Comparison of ENCODE assay signal across 28 mouse cellular contexts in genomic region chr8:41950736-41951135, GRCm38 (mm10).
DNase-seq lines count a peak whose midpoint lies in the region; ATAC-seq and TF ChIP-seq lines count a peak whose summit lies in the region.
"Had no signal": no experiment of that assay in that cellular context is flagged by ENCODE, and none has a peak within 500 bp of the region (broad histone marks: within the 10 kb centered on the region; RNA-seq: fewer than 3 reads in every experiment).

No protein-coding gene starts in this region.

- TF ChIP-seq POLR2A in cerebellum, adult 2 months (IDR thresholded peaks at IDR 0.05; ENCODE audit: borderline replicate concordance, insufficient read depth, low read length) = no peak

- no peak for TF ChIP-seq CTCF in cerebellum, adult 2 months (IDR thresholded peaks at IDR 0.05; ENCODE audit: borderline replicate concordance, insufficient read depth, low read depth, low read length)

- no peak overlapping the region for H3K4me3 ChIP-seq in cerebellum, adult 2 months (replicated peaks; ENCODE audit: insufficient read depth, low read depth, low read length)
- H3K4me3 ChIP-seq in embryonic facial prominence, embryonic 14.5 days (ENCODE audit: low read depth, low read length) = no peak overlapping the region
- H3K4me3 ChIP-seq in embryonic facial prominence, embryonic 10.5 days = no peak overlapping the region
- H3K4me3 ChIP-seq: embryonic facial prominence, embryonic 12.5 days; heart, embryonic 10.5 days; heart, embryonic 15.5 days; hindbrain, embryonic 12.5 days; limb, embryonic 13.5 days; stomach, embryonic 15.5 days had no signal

- H3K4me1 ChIP-seq in cerebellum, adult 2 months (ENCODE audit: control insufficient read depth, insufficient read depth, low read length) = no peaks in the 10 kb centered on the region
- no peaks in the 10 kb centered on the region for H3K4me1 ChIP-seq in embryonic facial prominence, embryonic 14.5 days (ENCODE audit: control insufficient read depth, insufficient read depth, low read length)
- H3K4me1 ChIP-seq in embryonic facial prominence, embryonic 10.5 days = 0 out of 2 replicates have a peak, but pooled peaks cover 3% of the 10 kb centered on the region
- H3K4me1 ChIP-seq: embryonic facial prominence, embryonic 12.5 days; heart, embryonic 10.5 days; heart, embryonic 15.5 days; hindbrain, embryonic 12.5 days; stomach, embryonic 15.5 days had no signal

- no peak overlapping the region for H3K9ac ChIP-seq in embryonic facial prominence, embryonic 14.5 days (ENCODE audit: low read depth, low read length)
- H3K9ac ChIP-seq: embryonic facial prominence, embryonic 12.5 days; heart, embryonic 15.5 days; hindbrain, embryonic 12.5 days; limb, embryonic 13.5 days; stomach, embryonic 15.5 days had no signal

- ATAC-seq in embryonic facial prominence, embryonic 14.5 days (ENCODE audit: low read depth) = no peak
- ATAC-seq: intestine, embryonic 16.5 days; midbrain, embryonic 16.5 days had no signal

- H3K27me3 ChIP-seq in cerebellum, adult 2 months (ENCODE audit: control insufficient read depth, insufficient read depth, low read length) = no peaks in the 10 kb centered on the region
- H3K27me3 ChIP-seq in embryonic facial prominence, embryonic 14.5 days (replicated peaks; ENCODE audit: control insufficient read depth, insufficient read depth, low read length) = no peaks in the 10 kb centered on the region
- H3K27me3 ChIP-seq in embryonic facial prominence, embryonic 10.5 days (replicated peaks; ENCODE audit: low read depth, poor library complexity, severe bottlenecking) = no peaks in the 10 kb centered on the region
- H3K27me3 ChIP-seq: CH12.LX; embryonic facial prominence, embryonic 12.5 days; heart, embryonic 15.5 days; hindbrain, embryonic 12.5 days; limb, embryonic 13.5 days; stomach, embryonic 15.5 days had no signal

- no peak overlapping the region for H3K27ac ChIP-seq in cerebellum, adult 2 months (ENCODE audit: insufficient read depth, low read length)
- no peak overlapping the region for H3K27ac ChIP-seq in embryonic facial prominence, embryonic 14.5 days (replicated peaks; ENCODE audit: low read depth, low read length)
- H3K27ac ChIP-seq in embryonic facial prominence, embryonic 10.5 days (replicated peaks) = no peak overlapping the region
- H3K27ac ChIP-seq: embryonic facial prominence, embryonic 12.5 days; heart, embryonic 10.5 days; heart, embryonic 15.5 days; hindbrain, embryonic 12.5 days; kidney, postnatal 0 days; limb, embryonic 13.5 days; stomach, embryonic 15.5 days had no signal

- H3K36me3 ChIP-seq in embryonic facial prominence, embryonic 14.5 days (ENCODE audit: control insufficient read depth, insufficient read depth, low read length) = no peaks in the 10 kb centered on the region
- H3K36me3 ChIP-seq in embryonic facial prominence, embryonic 10.5 days (replicated peaks) = no peaks in the 10 kb centered on the region
- H3K36me3 ChIP-seq: embryonic facial prominence, embryonic 12.5 days; heart, embryonic 10.5 days; heart, embryonic 15.5 days; hindbrain, embryonic 12.5 days; limb, embryonic 13.5 days; stomach, embryonic 15.5 days had no signal

- H3K9me3 ChIP-seq in embryonic facial prominence, embryonic 14.5 days (ENCODE audit: control insufficient read depth, low read length) = no peaks in the 10 kb centered on the region
- no peaks in the 10 kb centered on the region for H3K9me3 ChIP-seq in embryonic facial prominence, embryonic 10.5 days
- H3K9me3 ChIP-seq: embryonic facial prominence, embryonic 12.5 days; heart, embryonic 10.5 days; heart, embryonic 15.5 days; hindbrain, embryonic 12.5 days; limb, embryonic 13.5 days; stomach, embryonic 15.5 days had no signal

- DNase-seq in cerebellum, adult 2 months = peak; percentile 8 to 10
- DNase-seq in cerebellum, postnatal 4 days (ENCODE audit: low spot score in 2 of 2) = no peak
- peak; percentile 33 for DNase-seq in embryonic facial prominence, embryonic 14.5 days (ENCODE audit: low spot score)
- no peak for DNase-seq in embryonic facial prominence, embryonic 10.5 days (ENCODE audit: low spot score)
- peak; percentile 6 to 38 for DNase-seq in layer of hippocampus, adult 18-20 months (ENCODE audit: low spot score in 2 of 2)
- no peak for DNase-seq in layer of hippocampus, adult 9-10 months (ENCODE audit: low spot score)
- peak; percentile 94 for DNase-seq in fibroblast of lung, adult 2 months (ENCODE audit: low read depth)
- DNase-seq: adrenal gland, adult 8-10 months; cerebellum, adult 11-12 months; gastrocnemius, postnatal 25 days; heart, adult 11 months; kidney, adult 8-10 months; kidney, postnatal 4 days; lung, postnatal 36 days; right cerebral cortex, postnatal 25 days; thymus, postnatal 14 days had no signal

- H3K4me2 ChIP-seq in embryonic facial prominence, embryonic 14.5 days (ENCODE audit: low read depth, low read length) = no peak overlapping the region
- H3K4me2 ChIP-seq: embryonic facial prominence, embryonic 12.5 days; heart, embryonic 15.5 days; hindbrain, embryonic 12.5 days; limb, embryonic 13.5 days; liver, embryonic 11.5 days; midbrain, embryonic 11.5 days; stomach, embryonic 15.5 days had no signal

- WGBS in cerebellum, adult 2 months = 3% methylated on average over 1 of the region's 1 CpGs
- 39% methylated on average over 1 of the region's 1 CpGs for WGBS in embryonic facial prominence, embryonic 14.5 days
- WGBS in embryonic facial prominence, embryonic 10.5 days = 60% methylated on average over 1 of the region's 1 CpGs

Comparison
In these comparisons a context has a peak if more than half of its experiments do, and no peak if none do; other contexts are left out.
1. DNase-seq: peak in cerebellum, adult 2 months (2 of 2), embryonic facial prominence, embryonic 14.5 days (single experiment), layer of hippocampus, adult 18-20 months (2 of 2) and fibroblast of lung, adult 2 months (single experiment); none in cerebellum, postnatal 4 days (0 of 2), embryonic facial prominence, embryonic 10.5 days (single experiment) and layer of hippocampus, adult 9-10 months (single experiment).